Mouse (Mus musculus) G1E (cell line): ENCODE results near the gene Sfmbt1.

Experiments
- CTCF ChIP-seq: IDR thresholded peaks from 2 replicates; pipeline ENCODE4 v1.5.1; 2012; ENCODE audit warnings: low read depth, low read length, inconsistent platforms, mixed read lengths
- GATA1 ChIP-seq: IDR thresholded peaks from 2 replicates; pipeline ENCODE4 v1.6.1; 2012; ENCODE audit warnings: borderline replicate concordance, low read length, inconsistent platforms, mixed read lengths

DNA sequence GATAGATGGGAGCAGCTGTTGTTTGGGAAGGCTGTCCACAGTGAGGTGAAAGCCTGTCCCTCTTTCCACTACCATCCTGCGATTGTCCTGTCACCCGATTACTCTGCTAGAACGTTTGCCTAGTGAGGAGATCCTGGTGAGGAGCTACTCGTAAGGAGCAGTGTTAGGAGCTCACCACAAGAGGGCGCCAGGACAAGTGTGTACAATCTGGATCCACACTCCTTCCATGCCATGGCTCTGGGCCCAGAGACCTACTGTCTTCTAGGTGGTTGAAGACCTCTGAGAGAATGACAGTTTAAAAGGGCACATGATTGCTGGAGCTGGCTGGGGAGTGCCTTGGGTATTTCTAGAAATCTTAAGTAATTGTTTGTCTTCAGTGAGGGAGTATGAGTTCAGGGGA, 152.4 kb downstream of the Sfmbt1 start:
- TF ChIP-seq CTCF = peak; percentile 88
- TF ChIP-seq GATA1 = no peak
